Mouse (Mus musculus) limb, embryonic 11.5 days (tissue): ENCODE data around the gene Atp6v0a1. TPM values are rescaled to one million over a fixed set of nuclear protein-coding genes. Genes with fewer than 3 reads are reported as not detected.

Source experiments
- ATAC-seq: fragments of 200-750 bp; cut with Nextera tagmentation; 2 replicates; pipeline ENCODE4 v1.8.0; 2017; ENCODE audit warnings: low read depth; ENCODE audit not compliant: insufficient number of reproducible peaks, low FRiP score, low TSS enrichment
- DNase-seq: peaks from one replicate; pipeline ENCODE4 v3.0.0-alpha.2; 2015; ENCODE audit warnings: low spot score
- H3K27ac ChIP-seq: fragments of 300-500 bp; sonication (generic); replicated peaks from 2 replicates; pipeline ENCODE4 v1.5.1; 2014; ENCODE audit warnings: low read depth, mild to moderate bottlenecking, low read length
- H3K27me3 ChIP-seq: fragments of 300-500 bp; sonication (generic); 2 replicates; pipeline ENCODE4 v1.6.1; 2014; ENCODE audit warnings: mild to moderate bottlenecking, low read length, mixed read lengths; ENCODE audit not compliant: control insufficient read depth, insufficient read depth
- H3K36me3 ChIP-seq: fragments of 300-500 bp; sonication (generic); 2 replicates; pipeline ENCODE4 v1.6.1; 2014; ENCODE audit warnings: mild to moderate bottlenecking, low read length, moderate library complexity, mixed read lengths; ENCODE audit not compliant: control insufficient read depth, insufficient read depth
- H3K4me1 ChIP-seq: fragments of 300-500 bp; sonication (generic); 2 replicates; pipeline ENCODE4 v1.6.1; 2014; ENCODE audit warnings: low read length, mixed read lengths; ENCODE audit not compliant: control insufficient read depth, insufficient read depth
- H3K4me2 ChIP-seq: fragments of 300-500 bp; sonication (generic); 2 replicates; pipeline ENCODE4 v1.6.1; 2014; ENCODE audit warnings: low read depth, mild to moderate bottlenecking, moderate library complexity; ENCODE audit not compliant: severe bottlenecking
- H3K4me3 ChIP-seq: fragments of 300-500 bp; sonication (generic); 2 replicates; pipeline ENCODE4 v1.5.1; 2014; ENCODE audit warnings: low read depth, low read length
- H3K9ac ChIP-seq: fragments of 300-500 bp; sonication (generic); 2 replicates; pipeline ENCODE4 v1.6.1; 2014; ENCODE audit warnings: mild to moderate bottlenecking, low read length
- H3K9me3 ChIP-seq: fragments of 300-500 bp; sonication (generic); 2 replicates; pipeline ENCODE4 v1.6.1; 2016; ENCODE audit warnings: low read length; ENCODE audit not compliant: control insufficient read depth
- WGBS: fragments of 180-500 bp; shearing (Covaris S2); extraction: QIAGEN DNeasy Blood & Tissue Kit; methylation state at CpG from one replicate; pipeline ENCODE4 v1.1.7; 2014; 5-methylcytosine and 5-hydroxymethylcytosine counted together
- polyA plus RNA-seq: library from polyadenylated mRNA; unstranded; fragments of >200 nt; fragmentation: Nextera tagmentation; extraction: Ambion mirVana; gene quantifications from 2 replicates; pipeline ENCODE4 v1.2.1, GENCODE M21; 2014

The Atp6v0a1 gene
- polyA plus RNA-seq, 1 experiment from 2014 or later = 27.1 TPM

GRCm38 (mm10) chr11:101034614-101035327, 25.5 kb downstream of the Atp6v0a1 start:
- Histone ChIP-seq H3K36me3 (peaks cover 3% of the 10 kb centered on the region; the same call in 1 of the 2 replicates), H3K4me2 (no peak overlapping the region), H3K9ac (no peak overlapping the region), H3K27me3 (no peaks in the 10 kb centered on the region), H3K4me3 (no peak overlapping the region), H3K4me1 (no peaks in the 10 kb centered on the region), H3K9me3 (no peaks in the 10 kb centered on the region), H3K27ac (no peak overlapping the region)
- ATAC-seq (no peak), DNase-seq (no peak)
- WGBS = 92% methylated on average over 8 of the region's 8 CpGs

GRCm38 (mm10) chr11:101035328-101035695, 26.1 kb downstream of the Atp6v0a1 start:
- no peaks in the 10 kb centered on the region for H3K27me3 ChIP-seq
- ATAC-seq (no peak), DNase-seq (no peak)
- no peaks in the 10 kb centered on the region for H3K4me1 ChIP-seq
- 86% methylated on average over 4 of the region's 4 CpGs for WGBS
- no peak overlapping the region for H3K27ac ChIP-seq
- no peak overlapping the region for H3K4me2 ChIP-seq
- H3K9me3 ChIP-seq = no peaks in the 10 kb centered on the region
- no peak overlapping the region for H3K4me3 ChIP-seq
- no peak overlapping the region for H3K9ac ChIP-seq
- peaks cover 7% of the 10 kb centered on the region; the same call in 1 of the 2 replicates for H3K36me3 ChIP-seq

- no peaks in the 10 kb centered on the region for H3K9me3 ChIP-seq
- no peak overlapping the region for H3K4me3 ChIP-seq
- H3K27ac ChIP-seq = no peak overlapping the region
- no peak overlapping the region for H3K9ac ChIP-seq
- H3K36me3 ChIP-seq = peaks cover 5% of the 10 kb centered on the region; the same call in 1 of the 2 replicates
- 86% methylated on average over 10 of the region's 10 CpGs for WGBS
- DNase-seq = no peak
- no peaks in the 10 kb centered on the region for H3K27me3 ChIP-seq
- no peak for ATAC-seq
- H3K4me2 ChIP-seq = no peak overlapping the region
- H3K4me1 ChIP-seq = no peaks in the 10 kb centered on the region
Measured at GRCm38 (mm10) chr11:101037795-101038194, 28.5 kb downstream of the Atp6v0a1 start.

GRCm38 (mm10) chr11:101045826-101046225, 36.6 kb downstream of the Atp6v0a1 start:
- DNase-seq (no peak), ATAC-seq (no peak)
- WGBS = 94% methylated on average over 4 of the region's 4 CpGs
- Histone ChIP-seq H3K4me3 (no peak overlapping the region), H3K9me3 (no peaks in the 10 kb centered on the region), H3K9ac (no peak overlapping the region), H3K27ac (no peak overlapping the region), H3K36me3 (peaks cover 32% of the 10 kb centered on the region), H3K27me3 (no peaks in the 10 kb centered on the region), H3K4me2 (no peak overlapping the region), H3K4me1 (no peaks in the 10 kb centered on the region)

GRCm38 (mm10) chr11:101046440-101046839, 37.2 kb downstream of the Atp6v0a1 start:
- no peak for ATAC-seq
- Histone ChIP-seq H3K9ac (no peak overlapping the region), H3K4me3 (no peak overlapping the region), H3K36me3 (peaks cover 33% of the 10 kb centered on the region), H3K9me3 (no peaks in the 10 kb centered on the region), H3K27me3 (no peaks in the 10 kb centered on the region), H3K27ac (no peak overlapping the region), H3K4me1 (no peaks in the 10 kb centered on the region), H3K4me2 (no peak overlapping the region)
- DNase-seq = no peak
- WGBS = 82% methylated on average over 9 of the region's 9 CpGs

- 87% methylated on average over 3 of the region's 3 CpGs for WGBS
- H3K4me3 ChIP-seq = no peak overlapping the region
- peaks cover 33% of the 10 kb centered on the region for H3K36me3 ChIP-seq
- H3K9me3 ChIP-seq = no peaks in the 10 kb centered on the region
- H3K27me3 ChIP-seq = no peaks in the 10 kb centered on the region
- H3K4me2 ChIP-seq = no peak overlapping the region
- H3K9ac ChIP-seq = no peak overlapping the region
- no peaks in the 10 kb centered on the region for H3K4me1 ChIP-seq
- DNase-seq (no peak), ATAC-seq (no peak)
- H3K27ac ChIP-seq = no peak overlapping the region
Measured at GRCm38 (mm10) chr11:101047502-101047901, 38.2 kb downstream of the Atp6v0a1 start.

GRCm38 (mm10) chr11:101050359-101050758, 41.1 kb downstream of the Atp6v0a1 start:
- DNase-seq = no peak
- Histone ChIP-seq H3K4me1 (no peaks in the 10 kb centered on the region), H3K9ac (no peak overlapping the region), H3K4me3 (no peak overlapping the region), H3K27me3 (no peaks in the 10 kb centered on the region), H3K4me2 (no peak overlapping the region), H3K36me3 (peaks cover 22% of the 10 kb centered on the region), H3K9me3 (no peaks in the 10 kb centered on the region), H3K27ac (no peak overlapping the region)
- WGBS = 94% methylated on average over 9 of the region's 9 CpGs
- no peak for ATAC-seq

- Histone ChIP-seq H3K27me3 (no peaks in the 10 kb centered on the region), H3K9me3 (no peaks in the 10 kb centered on the region), H3K4me3 (no peak overlapping the region), H3K36me3 (peaks cover 19% of the 10 kb centered on the region), H3K27ac (no peak overlapping the region), H3K4me1 (no peaks in the 10 kb centered on the region), H3K4me2 (no peak overlapping the region), H3K9ac (no peak overlapping the region)
- 89% methylated on average over 6 of the region's 6 CpGs for WGBS
- ATAC-seq (no peak), DNase-seq (no peak)
Measured at GRCm38 (mm10) chr11:101051051-101051493, 41.8 kb downstream of the Atp6v0a1 start.

- no peak overlapping the region for H3K9ac ChIP-seq
Measured at GRCm38 (mm10) chr11:101051617-101052016, 42.4 kb downstream of the Atp6v0a1 start.

More at GRCm38 (mm10) chr11:101051617-101052016, 42.4 kb downstream of the Atp6v0a1 start:
- no peak for DNase-seq
- no peaks in the 10 kb centered on the region for H3K27me3 ChIP-seq
- peaks cover 19% of the 10 kb centered on the region for H3K36me3 ChIP-seq
- no peak overlapping the region for H3K27ac ChIP-seq
- no peaks in the 10 kb centered on the region for H3K4me1 ChIP-seq
- H3K9me3 ChIP-seq = no peaks in the 10 kb centered on the region
- WGBS = 89% methylated on average over 8 of the region's 8 CpGs
- ATAC-seq = no peak
- no peak overlapping the region for H3K4me2 ChIP-seq
- H3K4me3 ChIP-seq = no peak overlapping the region
